Mouse (Mus musculus): ENCODE measurements around the gene Cadps2. TPM values are rescaled to one million over a fixed set of nuclear protein-coding genes. Genes with fewer than 3 reads are reported as not detected.

Gene Cadps2
- polyA plus RNA-seq, 1 experiment, result not detected

- TF ChIP-seq GATA1 (IDR thresholded peaks at IDR 0.05; ENCODE audit: low read length), result no peak
These were observed 477.3 kb downstream of the Cadps2 start for GRCm38 (mm10) chr6:23361842-23362451.

- TF ChIP-seq GATA1 (IDR thresholded peaks at IDR 0.05; ENCODE audit: low read length), result no peak
These were observed 478.6 kb downstream of the Cadps2 start for GRCm38 (mm10) chr6:23360596-23360995.

- TF ChIP-seq GATA1 (IDR thresholded peaks at IDR 0.05; ENCODE audit: low read length), result no peak
These were observed 483.1 kb downstream of the Cadps2 start for GRCm38 (mm10) chr6:23356141-23356540.

- TF ChIP-seq GATA1 (IDR thresholded peaks at IDR 0.05; ENCODE audit: low read length), result no peak
These were observed 485.7 kb downstream of the Cadps2 start for GRCm38 (mm10) chr6:23353480-23353879.

GRCm38 (mm10) chr6:23337411-23338063 lies 501.7 kb downstream of the Cadps2 start:
- no peak for TF ChIP-seq GATA1 (IDR thresholded peaks at IDR 0.05; ENCODE audit: low read length)

- no peak for TF ChIP-seq GATA1 (IDR thresholded peaks at IDR 0.05; ENCODE audit: low read length)
These were observed 524.3 kb downstream of the Cadps2 start for GRCm38 (mm10) chr6:23314945-23315344.

- no peak for TF ChIP-seq GATA1 (IDR thresholded peaks at IDR 0.05; ENCODE audit: low read length)
These were observed 524.9 kb downstream of the Cadps2 start for GRCm38 (mm10) chr6:23314291-23314690.

GRCm38 (mm10) chr6:23306046-23306445 lies 533.2 kb downstream of the Cadps2 start:
- TF ChIP-seq GATA1 (IDR thresholded peaks at IDR 0.05; ENCODE audit: low read length), result no peak

- no peak for TF ChIP-seq GATA1 (IDR thresholded peaks at IDR 0.05; ENCODE audit: low read length)
These were observed 540.6 kb downstream of the Cadps2 start for GRCm38 (mm10) chr6:23298596-23298995.

- TF ChIP-seq GATA1 (IDR thresholded peaks at IDR 0.05; ENCODE audit: low read length), result no peak
These were observed 544.5 kb downstream of the Cadps2 start for GRCm38 (mm10) chr6:23294685-23295084.

- TF ChIP-seq GATA1 (IDR thresholded peaks at IDR 0.05; ENCODE audit: low read length), result no peak
These were observed 550.5 kb downstream of the Cadps2 start for GRCm38 (mm10) chr6:23288752-23289151.

- TF ChIP-seq GATA1 (IDR thresholded peaks at IDR 0.05; ENCODE audit: low read length), result no peak
These were observed 557.8 kb downstream of the Cadps2 start for GRCm38 (mm10) chr6:23281514-23281820.

- no peak for TF ChIP-seq GATA1 (IDR thresholded peaks at IDR 0.05; ENCODE audit: low read length)
These were observed 558.3 kb downstream of the Cadps2 start for GRCm38 (mm10) chr6:23280811-23281513.

- TF ChIP-seq GATA1 (IDR thresholded peaks at IDR 0.05; ENCODE audit: low read length), result no peak
These were observed 565.7 kb downstream of the Cadps2 start for GRCm38 (mm10) chr6:23273483-23273882.

GRCm38 (mm10) chr6:23272979-23273378 lies 566.2 kb downstream of the Cadps2 start:
- TF ChIP-seq GATA1 (IDR thresholded peaks at IDR 0.05; ENCODE audit: low read length), result no peak

- TF ChIP-seq GATA1 (IDR thresholded peaks at IDR 0.05; ENCODE audit: low read length), result no peak
These were observed 566.7 kb downstream of the Cadps2 start for GRCm38 (mm10) chr6:23272542-23272941.

GRCm38 (mm10) chr6:23260738-23261050 lies 578.5 kb downstream of the Cadps2 start:
- TF ChIP-seq GATA1 (IDR thresholded peaks at IDR 0.05; ENCODE audit: low read length), result no peak
